Mouse (Mus musculus) cerebellum, adult 8-10 months (tissue): ENCODE results near the gene R3hdm2.

Experiments used
- DNase-seq: peaks from one replicate; pipeline ENCODE4 v3.0.0; 2022

Gene R3hdm2

DNA sequence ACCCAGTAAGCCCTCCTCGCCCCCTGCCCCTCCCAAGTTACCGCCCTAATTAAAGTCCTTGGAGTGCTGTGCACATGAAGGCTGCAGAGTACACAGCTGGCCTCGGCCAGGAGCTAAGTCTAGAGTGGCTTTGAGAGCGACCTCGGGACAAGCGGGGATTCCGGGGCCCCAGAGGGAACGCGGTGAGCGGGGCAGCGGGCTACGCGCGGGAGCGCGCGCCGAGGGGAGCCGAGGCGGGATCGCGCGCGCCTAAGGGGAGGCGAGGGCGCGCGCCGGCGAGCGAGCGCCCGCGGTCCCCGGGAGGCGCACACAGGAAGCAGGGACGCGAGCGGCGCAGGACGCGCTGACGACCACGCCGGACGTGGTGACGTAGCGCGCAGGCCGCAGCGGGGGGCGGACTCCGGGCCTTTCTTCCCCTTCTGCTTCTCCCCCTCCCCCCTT is at the start of gene R3hdm2:
TSS of gene R3hdm2 (plus strand) at position 77 of the 441 bp plus-strand sequence.
- DNase-seq = peak; percentile 93

DNA sequence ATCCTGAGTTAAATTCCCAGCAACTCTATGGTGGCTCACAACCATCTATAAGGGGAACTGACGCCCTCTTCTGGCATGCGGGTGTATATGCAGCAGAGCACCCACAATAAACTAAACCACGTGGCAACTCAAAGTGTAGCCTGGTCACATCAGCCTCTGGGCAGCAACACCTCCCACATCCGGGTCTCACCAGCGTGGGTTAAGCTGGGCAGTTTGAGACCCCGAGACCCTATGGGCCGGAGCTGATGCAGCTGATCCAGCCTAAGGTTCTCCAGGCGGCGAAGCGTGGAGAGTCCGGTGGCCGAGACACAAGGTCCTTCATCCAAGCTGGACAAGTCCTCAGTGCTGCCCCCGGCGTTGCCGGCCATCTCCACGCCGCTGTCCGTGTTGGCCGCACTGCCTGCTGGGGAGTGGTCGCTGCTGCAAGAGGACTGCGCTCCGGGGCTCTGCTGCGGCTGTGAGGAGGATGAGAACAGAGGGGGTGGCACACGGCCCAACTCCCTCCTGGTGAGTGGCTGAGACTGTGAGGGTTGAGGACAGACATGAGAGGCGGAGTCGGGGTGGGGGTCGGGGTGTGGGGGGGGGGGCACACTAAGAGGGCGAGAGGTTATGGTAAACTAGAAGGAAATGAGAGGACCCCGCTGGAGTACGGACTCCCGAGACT is 47.8 kb upstream of the R3hdm2 start:
- no peak for DNase-seq

DNA sequence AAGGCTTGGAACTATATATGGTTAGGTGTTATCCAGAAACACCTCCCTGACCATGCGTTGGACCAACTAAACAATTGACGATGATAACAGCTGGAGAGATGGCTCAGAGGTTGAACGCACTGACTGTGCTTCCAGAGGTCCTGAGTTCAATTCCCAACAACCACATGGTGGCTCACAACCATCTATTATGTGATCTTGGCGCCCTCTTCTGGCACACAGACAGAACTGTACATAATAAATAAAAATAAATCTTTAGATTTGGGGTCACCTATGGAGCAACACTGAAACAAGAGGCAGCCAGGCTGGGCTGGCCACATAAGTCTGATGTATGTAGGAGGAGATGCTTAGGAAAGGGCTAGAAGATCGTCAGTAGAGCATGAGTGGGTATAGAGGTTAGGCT is 47.0 kb upstream of the R3hdm2 start:
- no peak for DNase-seq

DNA sequence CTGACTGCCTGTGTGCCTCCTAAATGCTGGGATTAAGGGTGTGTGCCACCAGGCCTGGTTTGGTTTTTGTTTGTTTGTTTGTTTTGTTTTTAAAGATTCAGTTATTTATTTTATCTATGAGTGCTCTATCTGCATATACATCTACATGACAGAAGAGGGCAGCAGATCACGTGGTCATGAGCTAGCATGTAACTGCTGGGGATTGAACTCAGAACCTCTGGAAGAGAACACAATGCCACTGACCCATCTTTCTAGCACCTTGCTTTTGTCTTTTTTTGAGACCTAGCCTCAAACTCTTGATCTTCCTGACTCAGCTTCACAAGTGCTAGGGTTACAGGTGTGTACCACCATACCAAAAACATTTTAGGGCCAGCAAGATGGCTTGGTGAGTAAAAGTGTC is 44.9 kb upstream of the R3hdm2 start:
- no peak for DNase-seq

DNA sequence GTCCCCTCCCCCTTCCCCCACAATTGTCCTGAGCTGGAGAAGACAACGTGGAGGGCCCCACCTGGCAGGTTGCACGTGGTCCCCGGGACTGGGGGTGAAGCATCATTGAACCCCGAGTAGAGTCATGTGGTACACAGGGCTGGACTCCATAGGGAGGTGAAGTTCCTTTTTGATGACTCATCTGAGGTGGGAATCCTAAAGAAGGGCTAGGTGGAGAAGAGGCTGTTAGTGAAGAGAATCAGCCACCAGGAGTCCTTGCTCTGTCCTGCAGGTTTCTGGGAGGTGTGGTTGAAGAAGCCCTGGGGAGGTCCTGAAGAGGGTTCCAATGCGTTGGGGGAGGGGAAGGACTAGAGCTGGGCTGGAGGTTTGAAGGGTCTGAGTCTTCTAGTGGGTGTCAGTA is 43.2 kb upstream of the R3hdm2 start:
- DNase-seq = no peak

DNA sequence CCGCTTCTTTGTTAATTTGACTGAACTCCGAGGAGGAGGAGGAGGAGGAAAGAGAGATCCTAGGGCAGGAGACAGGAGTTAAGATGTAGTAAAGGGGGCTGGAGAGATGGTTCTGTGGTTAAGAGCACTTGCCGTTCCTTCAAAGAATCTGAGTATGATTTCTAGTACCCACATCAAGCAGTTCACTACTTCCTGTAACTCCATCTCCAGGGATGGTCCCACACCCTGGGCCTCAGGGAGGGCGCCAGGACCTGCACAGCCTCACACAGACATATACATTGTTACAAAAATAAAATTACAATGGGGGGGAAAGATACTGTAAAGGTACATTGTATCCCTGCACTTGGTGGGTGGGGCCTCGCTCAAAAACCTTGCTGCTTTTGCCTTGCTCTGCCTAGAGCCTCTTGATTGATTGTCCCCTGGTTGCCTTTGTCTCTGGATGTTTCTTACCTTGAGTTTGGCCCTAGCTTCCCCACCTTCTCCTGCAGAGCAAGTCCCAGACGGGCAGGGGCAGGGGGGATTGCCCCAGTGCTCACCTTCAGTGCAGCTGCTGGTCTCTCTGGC is 42.5 kb upstream of the R3hdm2 start:
- no peak for DNase-seq

DNA sequence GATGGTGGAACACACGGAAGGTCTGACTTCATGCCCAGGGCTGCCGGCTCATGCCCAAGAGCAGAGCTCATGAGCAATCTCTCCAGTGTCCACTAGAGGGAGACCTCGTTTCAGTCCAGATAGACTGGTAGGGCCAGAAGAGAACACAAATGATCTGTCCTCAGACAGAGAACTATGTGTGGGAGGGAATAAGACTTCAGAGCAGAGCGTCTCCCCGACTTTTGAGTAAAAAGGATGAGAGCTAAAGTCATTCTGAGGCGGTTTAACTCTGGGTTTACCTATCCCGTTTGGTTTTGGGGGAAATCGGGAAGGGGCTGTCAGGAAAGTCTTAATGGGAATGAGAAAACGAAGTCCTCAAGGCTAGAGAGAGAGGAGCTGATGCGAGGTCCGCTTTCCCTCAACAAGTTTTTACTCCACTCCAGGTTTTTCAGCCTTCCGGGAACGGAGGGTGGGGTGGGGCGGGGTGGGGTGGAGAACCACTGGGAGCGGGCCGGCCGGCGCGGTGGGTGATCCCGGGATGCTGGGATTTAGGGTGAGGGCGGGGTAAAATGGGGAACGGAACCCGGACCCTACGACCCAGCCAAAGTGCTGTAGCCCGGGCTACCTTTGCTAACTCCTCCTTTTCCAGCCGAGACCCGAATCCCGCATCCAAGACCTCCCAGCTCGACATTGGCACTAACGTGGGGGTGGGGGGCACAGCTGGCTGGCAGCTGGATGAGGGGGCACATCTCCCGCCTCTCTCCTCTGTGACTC is 41.0 kb upstream of the R3hdm2 start:
- peak; percentile 88 for DNase-seq

DNA sequence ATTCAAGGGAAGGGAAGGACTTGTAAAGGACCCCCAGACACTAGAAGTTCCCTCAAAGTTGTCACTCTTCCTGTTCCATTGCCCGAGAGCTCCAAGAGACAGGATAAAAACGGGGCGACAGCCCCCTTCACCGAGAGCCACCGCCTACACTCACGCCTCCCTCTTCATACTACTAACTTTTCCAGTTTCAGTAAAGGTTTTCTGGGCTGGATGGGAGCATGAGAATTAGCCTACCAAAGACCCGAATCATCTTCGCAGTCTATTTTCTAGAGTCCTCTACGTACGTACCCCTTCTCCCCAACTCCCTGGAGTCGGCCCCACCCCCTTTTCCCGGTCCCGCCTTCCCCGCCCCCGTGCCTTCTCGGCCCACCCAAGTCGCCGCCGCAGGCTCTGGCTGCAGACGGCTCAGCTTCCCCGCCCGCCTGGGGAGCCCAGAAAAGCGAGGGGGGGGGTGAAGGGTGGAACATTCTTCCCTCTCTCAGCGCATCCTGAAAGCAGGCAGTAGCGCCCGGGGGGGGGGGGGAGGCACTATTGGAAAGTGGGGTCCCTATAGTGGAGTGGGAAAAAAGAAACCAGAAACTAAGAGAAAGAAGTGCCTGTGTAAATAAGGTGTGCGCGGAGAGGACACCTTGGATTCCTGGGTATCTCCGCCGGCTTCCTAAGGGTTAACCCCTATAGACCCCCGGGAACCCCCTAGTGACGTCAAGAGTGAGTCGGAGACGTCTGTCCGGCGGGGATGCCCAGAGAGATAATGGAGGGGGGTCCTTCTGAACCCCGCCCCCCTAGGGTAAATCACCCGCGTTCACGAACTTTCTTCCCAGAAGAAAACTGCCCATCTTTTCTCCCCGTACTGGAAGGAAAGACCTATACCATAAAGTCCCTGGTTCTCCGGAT is 40.2 kb upstream of the R3hdm2 start:
- DNase-seq = no peak

DNA sequence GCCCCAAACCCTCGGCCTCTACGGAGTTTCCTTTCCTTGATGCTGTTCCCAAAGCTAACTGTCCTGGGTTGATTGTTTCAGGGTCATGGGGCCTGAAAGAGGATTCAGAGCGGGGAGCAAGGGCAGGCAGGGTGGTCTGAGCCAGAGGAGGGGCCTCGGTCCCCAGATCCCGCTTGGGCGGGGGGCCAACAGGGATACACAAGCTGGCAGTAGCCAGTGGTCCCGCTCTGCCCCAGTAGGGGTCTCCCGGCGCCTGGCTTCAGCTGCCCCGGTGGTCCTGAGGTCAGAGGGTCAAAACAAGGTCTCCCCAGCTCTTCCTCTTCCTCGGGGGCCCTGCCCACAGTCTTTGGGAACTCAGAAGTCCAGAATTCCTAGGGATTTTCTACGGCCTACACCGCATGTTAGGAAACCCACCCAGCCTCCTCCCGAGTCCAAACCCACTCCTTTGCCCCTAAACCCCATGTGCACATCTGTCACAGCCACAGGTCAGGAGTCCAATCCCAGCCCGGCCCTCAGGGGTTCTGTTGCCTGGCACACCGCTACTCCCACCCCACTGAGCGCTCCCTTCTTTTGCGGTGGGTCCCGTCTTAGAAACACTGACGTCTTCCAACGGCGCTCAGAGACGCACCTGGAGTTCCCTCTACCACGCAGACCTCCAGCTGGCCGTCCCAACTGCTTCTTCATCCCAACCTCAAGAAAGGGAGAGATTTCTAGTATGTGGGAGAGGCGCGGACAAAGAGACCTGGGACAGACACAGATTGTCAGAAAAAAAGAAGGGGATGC is 39.4 kb upstream of the R3hdm2 start:
- DNase-seq = no peak

DNA sequence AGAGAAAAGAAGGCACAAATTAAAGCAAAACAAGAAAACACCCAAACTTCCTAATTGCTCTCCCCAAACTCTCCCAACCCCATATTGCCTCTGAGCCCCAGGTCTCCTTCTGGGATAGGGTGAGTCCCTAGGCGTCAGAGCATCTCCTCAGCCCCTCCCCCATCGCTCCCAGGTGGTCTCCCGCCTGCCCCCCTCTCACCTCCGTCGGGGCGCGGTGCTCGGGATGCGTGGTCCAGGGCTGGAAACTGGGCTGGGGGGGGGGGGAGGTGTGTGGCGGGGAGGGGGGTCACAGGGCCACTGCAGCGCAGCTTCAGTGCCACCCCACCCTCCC is 38.8 kb upstream of the R3hdm2 start:
- no peak for DNase-seq

DNA sequence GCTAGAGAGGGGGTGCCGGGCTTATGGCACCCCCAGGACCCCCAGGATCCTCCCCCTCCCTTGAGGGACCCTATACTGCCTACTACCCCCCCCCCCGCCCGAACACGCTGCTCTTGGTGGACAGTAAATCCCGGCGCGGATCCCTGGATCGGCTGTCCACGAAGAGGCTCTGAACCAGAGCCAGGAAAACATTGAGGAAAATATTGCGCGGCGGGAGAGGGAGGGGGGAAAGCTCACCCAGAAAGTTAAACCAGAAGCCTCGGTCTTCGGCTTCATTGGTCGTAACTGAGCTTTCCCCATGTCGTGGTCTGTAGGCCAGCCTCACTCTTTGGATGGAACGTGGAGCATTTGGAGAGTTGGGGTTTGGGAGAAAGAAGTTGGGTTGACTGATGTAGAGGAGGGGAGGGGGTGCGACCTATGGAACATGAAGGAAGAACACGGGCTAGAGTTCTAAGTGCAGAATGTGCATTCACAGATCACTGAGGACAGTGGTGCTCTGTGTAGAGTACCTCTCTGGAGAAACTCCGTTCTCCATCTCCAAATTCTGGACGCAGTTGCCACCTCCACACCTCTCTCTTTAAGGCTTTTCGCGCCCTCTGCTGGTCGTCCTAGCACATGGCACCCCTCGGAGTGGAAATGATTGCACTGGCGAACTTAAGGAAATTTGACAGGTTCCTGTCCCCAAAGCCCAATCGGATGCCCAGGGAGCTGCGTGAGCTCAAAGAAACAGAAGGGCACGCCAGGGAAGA is 38.1 kb upstream of the R3hdm2 start, which contains the start of gene Gli1:
TSS of gene Gli1 (minus strand) at position 84 of the 749 bp plus-strand sequence.
- peak; percentile 81 for DNase-seq

DNA sequence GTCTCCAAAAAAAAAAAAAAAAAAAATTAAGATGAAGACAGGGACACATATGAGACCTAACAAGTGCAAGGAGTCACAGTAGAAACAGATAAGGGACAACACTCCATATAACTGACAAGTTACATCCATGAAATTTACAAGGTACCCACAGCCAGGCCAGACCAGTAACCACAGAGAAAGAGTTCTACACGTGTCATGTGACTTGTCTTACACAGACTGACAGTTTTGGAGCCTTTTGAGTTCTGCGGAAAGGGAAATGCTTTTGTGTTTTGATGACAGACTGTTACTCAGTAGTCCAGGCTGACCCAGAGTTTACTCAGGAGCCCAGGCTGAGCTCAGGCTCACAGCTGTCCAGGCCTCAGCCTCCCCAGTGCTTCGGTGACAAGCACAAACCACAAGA is 37.1 kb upstream of the R3hdm2 start:
- DNase-seq = no peak

DNA sequence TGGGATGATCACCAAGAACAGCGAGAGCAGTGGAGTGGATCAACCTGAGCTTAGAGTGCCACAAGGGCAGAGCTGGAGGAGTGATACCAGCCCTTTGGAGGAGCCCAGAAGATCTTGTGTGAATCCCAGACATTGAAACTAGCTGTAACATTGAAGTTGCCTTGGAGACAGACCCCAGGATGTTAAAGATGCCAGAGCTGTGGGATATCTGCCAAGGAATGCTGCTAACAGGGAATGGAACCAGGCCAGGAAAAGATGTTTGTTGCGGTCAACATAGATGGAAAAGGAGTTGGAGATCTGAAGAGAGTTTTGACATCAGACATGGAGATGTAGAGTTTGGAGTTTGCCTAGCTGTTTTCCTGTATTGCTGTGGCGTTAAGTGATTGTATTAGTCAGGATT is 34.0 kb upstream of the R3hdm2 start:
- no peak for DNase-seq

DNA sequence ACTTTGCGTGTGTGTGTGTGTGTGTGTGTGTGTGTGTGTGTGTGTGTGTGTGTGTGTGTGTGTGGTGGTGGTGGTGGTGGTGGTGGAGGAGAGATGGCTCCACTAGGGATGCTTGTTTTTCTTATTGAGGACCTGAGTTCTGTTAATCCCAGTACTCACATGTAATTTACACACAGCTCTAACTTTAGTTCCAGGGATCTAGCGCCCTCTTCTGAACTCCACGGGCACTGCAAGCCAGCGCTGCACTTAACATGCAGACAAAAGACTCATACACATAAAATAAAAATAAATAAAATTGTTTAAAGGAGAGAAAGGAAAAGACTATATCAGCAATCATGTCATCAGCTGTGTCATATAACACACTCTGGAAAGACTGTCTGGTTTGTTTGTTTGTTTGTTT is 31.2 kb upstream of the R3hdm2 start:
- no peak for DNase-seq

DNA sequence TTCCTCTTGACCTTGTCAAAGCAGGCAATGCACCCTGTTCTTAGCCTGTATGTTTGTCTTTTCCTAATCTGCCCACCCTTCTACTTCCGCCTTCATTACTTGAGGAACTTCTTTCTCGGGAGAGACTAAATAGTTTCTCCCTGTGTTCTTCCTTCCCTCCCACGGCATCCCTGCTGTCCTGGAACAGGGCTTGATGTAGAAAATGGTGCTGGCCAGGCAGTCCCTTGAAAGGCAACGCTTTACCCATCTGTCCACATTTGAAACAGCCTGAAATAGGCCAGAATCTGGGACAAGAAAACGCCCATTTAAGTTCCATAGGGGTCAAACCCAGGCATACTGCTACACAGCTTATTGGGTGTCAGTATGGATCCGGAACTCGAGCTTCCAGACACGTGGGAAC is 30.3 kb upstream of the R3hdm2 start:
- DNase-seq = no peak

DNA sequence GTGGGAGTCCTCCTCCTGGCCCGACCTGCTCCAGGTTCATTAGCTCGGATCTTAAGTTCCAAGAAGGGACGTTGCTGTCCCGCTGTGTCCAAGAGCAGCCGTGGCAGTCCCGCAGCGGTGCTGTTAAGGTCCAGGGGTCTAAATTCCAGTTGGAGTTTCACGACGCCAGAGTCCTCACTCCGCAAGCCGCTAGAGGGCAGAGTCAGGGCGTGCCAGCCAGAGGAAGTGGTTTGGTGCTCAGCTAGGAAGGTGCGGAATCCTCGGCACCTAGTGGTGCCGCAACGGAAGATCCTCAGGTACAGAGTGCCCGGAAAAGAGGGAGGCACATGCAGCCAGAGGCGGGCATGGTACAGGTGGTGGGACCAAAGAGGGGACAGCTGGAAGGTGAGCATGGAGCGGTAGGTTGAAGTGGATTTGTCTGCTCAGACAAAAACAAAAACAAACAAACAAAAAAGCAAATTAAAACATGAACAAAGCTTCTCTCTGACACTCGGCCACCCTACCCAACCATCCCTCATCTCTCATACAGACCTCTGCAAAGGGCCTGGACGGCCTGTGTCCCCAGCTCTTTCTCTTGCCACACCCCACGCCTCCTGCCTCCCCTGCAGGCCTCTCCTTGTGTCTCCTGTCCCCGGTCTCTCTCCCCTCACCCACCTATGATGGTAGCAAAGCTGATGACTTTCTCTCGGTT is 29.4 kb upstream of the R3hdm2 start:
- peak; percentile 77 for DNase-seq

DNA sequence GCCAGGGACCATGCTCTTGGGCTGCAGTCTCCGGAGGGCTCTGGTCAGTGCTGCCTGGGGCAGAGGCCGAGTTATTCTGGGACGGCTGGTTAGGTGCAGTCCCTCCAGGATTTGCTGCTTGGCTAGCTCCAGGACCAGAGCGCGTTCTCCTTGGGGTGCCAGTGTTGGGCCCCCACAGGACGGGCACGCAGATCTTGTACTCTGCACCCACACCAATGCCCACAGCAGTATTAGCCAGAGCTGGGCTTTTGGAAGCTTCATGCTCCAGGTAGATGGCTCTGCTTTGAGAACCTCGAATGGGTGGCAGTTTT is 28.9 kb upstream of the R3hdm2 start:
- no peak for DNase-seq

DNA sequence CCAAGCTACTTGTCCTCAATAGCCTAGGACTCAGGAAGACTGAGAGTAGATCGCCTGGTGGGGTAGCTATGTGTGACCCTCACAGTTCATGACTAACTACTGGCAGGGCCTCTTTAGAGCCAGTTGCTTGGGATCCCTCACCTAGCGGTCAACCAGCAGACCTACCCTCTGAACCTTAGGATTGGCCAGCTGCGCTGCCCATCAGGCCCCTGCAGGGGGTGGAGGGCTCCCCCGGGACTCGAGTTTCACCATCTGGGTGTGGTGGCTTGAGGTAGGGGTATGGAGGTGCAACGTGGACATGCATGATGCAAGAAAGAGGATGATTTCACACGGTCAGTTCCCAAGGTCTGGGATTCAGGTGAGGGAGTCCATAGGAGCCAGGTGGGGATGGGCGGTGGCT is 28.4 kb upstream of the R3hdm2 start:
- no peak for DNase-seq

DNA sequence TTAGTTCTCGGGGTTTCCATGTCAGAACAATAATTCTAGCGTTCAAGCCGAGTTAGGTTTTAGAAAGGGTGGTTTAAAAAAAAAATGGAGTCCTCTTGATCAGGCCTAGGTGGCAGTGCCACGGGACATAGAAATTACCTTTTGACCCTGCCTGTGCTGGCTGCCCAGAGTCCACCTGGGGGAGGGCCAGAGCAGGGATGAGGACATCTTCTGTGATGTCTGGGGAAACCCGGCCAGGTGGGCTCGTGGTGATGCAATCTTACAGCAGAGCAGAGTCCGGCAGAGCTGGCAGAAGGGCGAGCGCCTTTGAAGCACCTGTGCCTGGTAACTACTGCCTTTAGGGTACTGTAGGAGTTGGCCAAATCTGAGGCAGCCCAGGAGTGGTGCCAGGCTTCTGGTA is 27.9 kb upstream of the R3hdm2 start:
- DNase-seq = no peak

DNA sequence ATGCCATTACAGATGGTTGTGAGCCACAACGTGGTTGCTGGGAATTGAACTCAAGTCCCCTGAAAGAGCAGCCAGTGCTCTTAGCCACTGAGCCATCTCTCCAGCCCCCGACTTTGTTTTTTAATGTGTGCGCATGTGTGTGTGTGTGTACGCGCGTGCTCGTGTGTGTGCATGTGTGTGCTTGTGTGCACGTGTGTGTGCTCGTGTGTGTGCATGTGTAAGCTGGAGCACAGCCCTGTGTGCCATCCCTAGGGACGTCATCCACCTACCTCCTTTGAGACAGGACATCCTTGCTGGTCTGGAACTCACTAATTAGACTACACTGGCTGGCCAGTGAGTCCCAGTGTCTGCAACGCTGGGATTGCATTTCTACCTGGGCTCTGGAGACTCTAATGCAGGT is 27.4 kb upstream of the R3hdm2 start:
- no peak for DNase-seq
